Mouse (Mus musculus): Measurements from ENCODE around the gene Xylb. TPM values are rescaled to one million over a fixed set of nuclear protein-coding genes. Genes with fewer than 3 reads are reported as not detected.

Xylb gene
- total RNA-seq, 4 experiments from 2014 or later, result 5.6 to 6.2 (median 5.8) TPM

Other genes with a start within 250 kb of the Xylb start
- 1 to 10 TPM; 1.0 to 2.5 (median 2.0) TPM for gene Acaa1b, start 200.3 kb upstream of the Xylb start, total RNA-seq (2022)
- gene Gm47289, start 198.2 kb upstream of the Xylb start, total RNA-seq (2022), result not detected
- gene Slc22a13, start 148.3 kb upstream of the Xylb start, total RNA-seq (2022), result under 1 TPM in 1 of 4 experiments, not detected in 3; 0.21 TPM
- 10 to 100 TPM; 34.5 to 38.8 (median 35.4) TPM for gene Oxsr1, start 35.0 kb upstream of the Xylb start, total RNA-seq (2022)
- 10 to 100 TPM; 60.2 to 76.5 (median 66.7) TPM for gene Acaa1a, start 17.7 kb upstream of the Xylb start, total RNA-seq (2022)
- gene Myd88, start 16.0 kb upstream of the Xylb start, total RNA-seq (2022), result 1 to 10 TPM; 7.0 to 8.5 (median 7.6) TPM
- not detected for gene Slc22a14, start 8.2 kb downstream of the Xylb start, total RNA-seq (2022)
- gene Acvr2b, start 44.7 kb downstream of the Xylb start, total RNA-seq (2022), result 10 to 100 TPM; 14.9 to 18.4 (median 16.7) TPM
- gene Exog, start 87.6 kb downstream of the Xylb start, total RNA-seq (2022), result 10 to 100 TPM; 17.9 to 21.2 (median 19.4) TPM
- 1 to 10 TPM; 3.5 to 4.6 (median 4.4) TPM for gene Scn5a, start 221.6 kb downstream of the Xylb start, total RNA-seq (2022)

Measured in left cerebral cortex, adult 8-10 months (tissue).